Mouse (Mus musculus): Measurements from ENCODE around the gene Cog1. TPM values are rescaled to one million over a fixed set of nuclear protein-coding genes. Genes with fewer than 3 reads are reported as not detected.

Gene Cog1
- total RNA-seq, 2 experiments from 2014 or later, result 25.5 to 26.0 TPM

- peak; percentile 85 for DNase-seq
Observed at GRCm38 (mm10) chr11:113703758-113704157, 54.8 kb downstream of the Cog1 start.

DNA sequence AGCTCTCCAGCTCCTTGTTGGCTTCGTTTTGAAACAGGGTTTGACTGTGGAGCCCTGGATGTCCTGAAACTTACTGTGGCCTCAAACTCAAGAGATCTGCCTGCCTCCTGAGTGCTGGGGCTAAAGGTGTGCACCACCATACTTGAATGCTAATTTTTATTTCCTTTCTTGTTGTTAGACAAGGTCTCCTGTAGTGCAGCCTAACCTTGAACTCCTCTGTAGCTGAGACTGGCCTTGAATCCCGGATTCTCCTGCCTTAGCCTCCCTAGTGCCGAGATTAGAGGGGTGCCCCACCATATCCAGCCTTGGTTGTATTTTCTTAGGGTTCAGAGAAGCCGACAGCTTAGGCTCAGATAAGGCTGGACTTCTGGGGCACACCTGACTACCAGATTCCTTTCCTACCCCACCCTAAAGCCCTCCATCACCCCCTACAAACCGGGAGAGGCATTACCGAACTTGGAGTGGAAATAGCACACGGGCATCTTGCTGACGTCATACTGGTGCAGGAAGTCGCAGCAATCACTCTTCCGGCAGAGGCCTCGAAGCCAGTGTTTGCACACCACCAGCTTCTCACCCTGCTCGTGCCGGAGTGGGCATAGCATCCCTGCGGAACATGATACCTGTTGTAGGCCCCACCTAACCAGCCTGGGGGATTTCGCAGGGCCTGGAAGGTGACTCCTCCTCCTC is 57.1 kb downstream of the Cog1 start:
- no peak for DNase-seq

DNA sequence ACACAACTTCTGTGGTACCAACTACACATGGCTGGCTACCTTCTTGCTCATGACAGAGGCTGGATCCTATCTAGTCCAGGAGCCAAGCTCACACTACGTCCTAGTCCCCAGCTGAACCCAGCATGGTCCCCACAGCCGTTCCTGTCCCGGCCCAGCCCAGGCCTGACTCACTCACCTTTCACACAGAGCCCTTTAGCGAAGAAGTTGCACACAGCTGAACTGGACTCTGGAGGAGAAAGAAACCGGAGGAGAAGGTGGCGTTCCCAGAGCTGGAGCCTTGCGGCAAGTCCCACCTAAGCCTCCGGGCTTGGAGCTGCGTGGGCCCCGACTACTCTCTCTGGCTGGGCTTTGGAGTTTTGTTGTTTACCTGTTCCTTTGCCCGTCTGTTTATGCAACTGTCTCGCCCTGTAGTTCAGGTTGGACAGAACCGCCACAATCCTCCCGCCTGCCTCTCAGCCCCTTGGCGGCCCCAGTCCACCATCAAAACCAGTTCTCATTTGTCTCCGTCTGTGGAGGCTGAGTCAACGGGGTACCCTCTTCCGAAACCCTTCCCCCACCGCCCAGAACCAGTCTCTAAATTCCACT is 59.8 kb downstream of the Cog1 start:
- peak; percentile 38 for DNase-seq

- DNase-seq, result no peak
Observed at GRCm38 (mm10) chr11:113709272-113709671, 60.3 kb downstream of the Cog1 start.

DNA sequence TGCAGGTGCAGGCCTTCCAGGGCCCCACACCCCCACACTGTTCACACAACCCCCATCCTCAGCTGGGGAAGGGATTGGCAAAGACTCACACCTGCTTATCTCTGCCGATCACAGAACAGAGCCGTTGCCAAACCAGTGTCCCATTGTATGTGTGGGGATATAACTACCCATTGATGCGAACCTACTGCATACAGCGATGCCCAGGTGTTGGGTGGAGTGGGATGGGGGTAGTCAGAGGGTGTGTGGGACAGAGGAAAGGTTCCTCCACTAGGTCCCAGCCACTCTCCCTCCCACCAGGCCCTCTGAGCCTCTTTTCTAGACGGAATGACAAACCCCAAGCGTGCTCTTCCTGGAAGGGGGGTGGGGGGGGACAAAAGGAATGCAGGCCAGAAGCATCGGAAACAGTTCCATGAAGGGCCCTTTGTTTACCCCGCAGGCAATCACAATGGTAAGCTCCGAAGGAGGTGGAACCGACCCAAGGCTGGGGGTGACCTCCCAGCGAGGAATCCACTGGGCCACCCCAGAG is 60.8 kb downstream of the Cog1 start, which contains the start of gene Cpsf4l:
Gene Cpsf4l (minus strand): TSS at position 287 of the 526 bp plus-strand sequence.
- no peak for DNase-seq

GRCm38 (mm10) chr11:113710257-113710777 is 61.3 kb downstream of the Cog1 start:
- peak; percentile 34 for DNase-seq

GRCm38 (mm10) chr11:113711061-113711460 is 62.1 kb downstream of the Cog1 start:
- DNase-seq, result no peak

DNA sequence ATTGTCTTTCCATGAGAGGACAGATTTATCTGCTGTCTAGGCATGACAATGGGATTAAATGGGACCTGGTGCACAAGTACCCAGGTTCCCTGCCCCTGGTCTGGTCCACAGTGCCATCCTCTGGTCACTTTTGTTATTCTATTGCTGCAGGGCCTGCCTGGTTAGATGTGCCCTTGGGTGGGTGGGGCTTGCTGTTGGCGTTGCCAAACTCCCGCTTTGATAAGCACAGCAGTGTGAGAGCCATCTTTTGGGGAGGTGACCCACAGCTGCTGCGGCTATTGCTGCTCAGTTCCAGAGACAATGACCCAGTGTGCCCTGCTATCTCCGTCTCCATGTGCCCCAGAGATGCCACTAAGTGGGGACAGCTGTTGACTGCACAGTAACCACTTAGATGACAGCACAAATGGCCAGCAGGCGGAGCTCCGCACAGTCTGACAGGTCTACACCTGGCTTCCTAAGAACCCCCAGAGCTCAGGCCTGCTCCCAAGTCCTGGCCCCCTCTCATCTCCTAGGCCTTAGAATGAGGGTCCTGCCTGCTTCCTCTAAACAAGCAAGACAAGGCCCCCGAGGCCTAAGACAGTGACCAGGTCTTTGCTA is 66.2 kb downstream of the Cog1 start:
- peak; percentile 67 for DNase-seq

GRCm38 (mm10) chr11:113716132-113716531 is 67.2 kb downstream of the Cog1 start:
- no peak for DNase-seq

Other genes starting within 250 kb of the Cog1 start
- 1 to 10 TPM; 1.9 to 3.0 TPM for gene Sstr2, start 29.8 kb upstream of the Cog1 start, total RNA-seq (2021)
- 10 to 100 TPM; 17.3 to 18.5 TPM for gene Slc39a11, start 910 bp downstream of the Cog1 start, total RNA-seq (2021)
- gene Fam104a, start 35.0 kb downstream of the Cog1 start, total RNA-seq (2021), result 10 to 100 TPM; 25.9 to 27.0 TPM
- 10 to 100 TPM; 11.2 to 15.1 TPM for gene D11Wsu47e, start 35.2 kb downstream of the Cog1 start, total RNA-seq (2021)
- gene Cpsf4l, start 60.8 kb downstream of the Cog1 start, total RNA-seq (2021), result 1 to 10 TPM in 1 of 2 experiments, under 1 TPM in 1; 0.79 to 2.2 TPM
- gene Cdc42ep4, start 102.7 kb downstream of the Cog1 start, total RNA-seq (2021), result 10 to 100 TPM; 60.1 to 72.8 TPM

Measured in adrenal gland, postnatal 10 days (tissue).